Mouse (Mus musculus) retina, embryonic 14.5 days (tissue): Measurements from ENCODE around the gene Rasal3.

ENCODE experiments used
- DNase-seq: peaks from one replicate; pipeline ENCODE4 v3.0.0-alpha.2; 2015; ENCODE audit warnings: low spot score

Rasal3 gene

DNA sequence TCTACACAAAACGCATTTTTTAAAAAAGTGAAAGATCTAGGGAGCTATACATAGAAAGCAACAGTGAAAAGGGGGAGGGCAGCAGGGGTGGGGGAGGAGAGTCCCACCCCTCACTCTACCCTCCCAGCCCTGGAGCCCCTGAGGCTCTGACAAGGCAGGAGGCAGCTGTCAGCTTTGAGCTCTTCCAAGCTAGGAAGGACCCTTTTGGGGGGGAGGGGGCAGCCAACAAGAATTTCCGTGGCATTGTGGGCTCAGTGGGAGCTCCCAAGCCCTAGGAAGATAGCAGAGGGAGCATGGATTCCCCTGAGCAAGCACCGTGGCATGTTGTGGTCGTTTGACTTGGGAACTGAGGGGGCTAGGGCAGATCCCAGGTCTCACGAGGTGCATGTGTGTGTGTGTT lies 49.2 kb downstream of the Rasal3 start:
- no peak for DNase-seq

GRCm38 (mm10) chr17:32353696-32354095 lies 49.7 kb downstream of the Rasal3 start:
- DNase-seq = no peak

DNA sequence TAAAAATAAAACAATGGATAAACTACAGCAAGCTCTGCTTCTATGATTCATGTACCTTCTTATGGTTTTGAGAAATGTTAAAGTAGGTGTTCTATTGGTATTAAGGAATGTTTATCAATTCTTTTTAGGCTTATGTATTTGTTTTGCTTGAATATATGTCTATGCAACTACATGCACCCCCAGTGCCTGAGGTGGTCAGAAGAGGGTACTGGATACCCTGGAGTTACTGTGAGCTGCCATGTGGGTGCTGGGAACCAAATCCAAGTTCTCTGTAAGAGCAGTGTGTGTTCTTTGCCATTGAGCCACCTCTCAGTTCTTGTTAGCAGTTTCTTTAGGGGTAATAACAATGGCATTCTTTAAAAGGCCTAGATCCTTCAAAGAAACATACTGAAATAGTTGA lies 51.7 kb downstream of the Rasal3 start:
- DNase-seq = no peak

DNA sequence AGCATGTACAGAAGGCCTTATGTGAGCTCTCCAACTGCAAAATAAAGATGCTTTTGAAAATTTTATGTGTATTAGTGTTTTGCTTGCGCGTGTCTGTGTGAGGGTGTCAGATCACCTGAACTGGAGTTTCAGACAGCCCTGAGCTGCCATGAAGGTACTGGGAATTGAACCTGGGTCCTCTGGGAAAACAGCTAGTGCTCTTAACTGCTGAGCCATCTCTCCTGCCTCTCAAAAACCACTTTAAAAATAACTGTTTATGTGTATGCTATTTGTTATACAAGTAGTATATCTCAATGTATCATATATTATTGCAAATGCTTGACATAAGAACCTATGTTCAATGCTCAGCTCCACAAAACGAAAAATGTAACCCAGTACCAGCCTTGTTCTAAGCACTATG lies 52.1 kb downstream of the Rasal3 start:
- no peak for DNase-seq

DNA sequence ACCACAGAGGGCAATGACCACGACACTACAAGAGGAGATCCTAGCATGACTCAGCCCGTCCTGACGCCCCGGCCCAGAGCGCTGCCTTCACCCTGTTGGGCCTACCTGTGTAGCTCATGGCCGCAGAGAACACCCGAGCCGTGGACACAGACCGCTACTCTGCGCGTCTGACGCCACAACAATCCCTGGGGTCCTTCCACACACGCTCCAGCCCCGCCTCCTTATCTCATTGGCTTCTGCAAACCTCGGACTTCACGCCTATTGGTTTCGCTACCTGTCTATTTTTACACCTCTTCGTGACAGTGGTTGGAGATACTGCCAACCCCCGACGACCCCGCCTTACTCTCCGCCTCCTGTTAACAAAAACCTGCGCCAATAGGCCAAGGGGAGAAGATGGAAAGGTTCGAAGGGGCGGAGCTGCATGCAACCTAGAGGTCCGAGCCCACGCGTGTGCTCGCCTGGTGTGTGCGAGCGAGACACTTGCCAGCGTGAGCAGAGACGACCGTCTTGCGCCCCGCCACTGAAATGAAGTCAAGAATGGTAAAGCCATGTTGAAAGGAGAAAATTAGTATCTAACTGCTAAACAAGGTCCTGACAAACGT lies 52.9 kb downstream of the Rasal3 start, which contains the start of gene Akap8l:
Akap8l (minus strand) TSS at position 226 of the 602 bp plus-strand sequence.
- peak; percentile 99 for DNase-seq

GRCm38 (mm10) chr17:32349851-32350381 lies 53.5 kb downstream of the Rasal3 start:
- no peak for DNase-seq

DNA sequence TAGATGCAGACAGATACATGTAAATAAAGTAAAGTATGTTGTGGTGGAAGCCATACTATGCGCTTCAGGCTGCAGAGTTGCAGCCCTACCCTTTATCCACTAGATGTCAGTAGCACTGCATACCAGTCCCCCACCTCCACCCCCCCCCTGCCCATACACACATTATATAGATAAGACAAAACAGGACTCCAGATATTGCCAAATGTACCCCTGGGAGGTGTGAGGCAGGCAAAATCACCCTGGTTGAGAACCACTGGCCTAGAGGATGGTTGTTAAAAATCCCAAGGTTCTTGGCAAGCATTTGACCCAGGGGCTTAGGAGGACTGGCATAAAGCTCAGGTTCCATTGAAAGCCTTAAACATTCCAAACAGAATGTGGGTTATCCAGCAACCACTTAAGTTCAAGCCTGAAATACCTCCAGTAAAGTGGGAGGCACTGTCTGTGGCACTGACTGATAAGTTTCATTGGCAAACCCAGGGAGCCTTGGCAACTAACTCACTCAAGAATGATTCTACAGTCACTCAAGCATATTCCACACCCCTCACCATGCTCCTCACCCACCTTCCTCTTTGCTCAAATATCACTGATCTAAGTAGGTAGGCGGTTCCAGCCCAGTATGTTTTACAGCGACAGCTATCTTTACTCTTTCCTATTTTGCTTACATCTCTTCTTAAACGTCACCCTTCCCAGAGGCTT lies 54.2 kb downstream of the Rasal3 start:
- peak; percentile 77 for DNase-seq

DNA sequence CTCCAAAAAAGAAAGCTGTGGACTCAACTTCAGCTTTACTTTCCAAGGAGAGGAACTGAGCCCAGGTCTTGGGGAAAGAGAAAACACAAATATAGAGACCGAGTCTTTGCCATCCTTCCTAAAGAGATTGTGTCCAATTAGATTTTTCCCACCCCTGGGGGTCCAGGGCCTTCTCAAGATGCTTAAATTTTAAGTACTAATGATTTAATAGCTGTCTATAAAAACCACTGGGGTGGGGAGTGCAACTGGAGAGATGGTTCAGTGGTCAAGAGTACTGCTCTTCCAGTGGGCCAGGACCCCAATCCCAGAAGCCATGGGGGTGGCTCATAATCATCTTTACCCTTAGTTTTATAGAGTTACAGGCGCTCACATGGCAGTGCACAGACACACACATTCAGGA lies 55.0 kb downstream of the Rasal3 start:
- no peak for DNase-seq

DNA sequence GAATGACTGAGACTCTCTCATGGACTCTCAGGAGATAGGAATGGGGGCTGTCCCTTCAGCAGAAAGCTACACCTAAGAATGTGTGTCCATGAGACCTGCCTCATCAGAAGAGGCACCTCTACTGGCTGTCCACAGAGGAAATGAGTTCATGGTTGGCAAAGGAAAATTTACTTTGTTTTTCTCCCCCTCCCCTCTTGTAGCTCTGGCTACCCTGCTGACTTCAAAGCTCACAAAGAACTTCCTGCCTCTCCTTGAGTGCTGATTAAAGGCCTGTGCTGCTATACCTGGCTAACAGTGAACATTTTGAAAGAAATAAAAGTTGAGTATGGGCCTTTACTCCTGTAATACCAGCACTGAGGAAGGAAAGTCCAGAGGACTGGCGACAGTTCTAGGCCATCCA lies 62.3 kb downstream of the Rasal3 start:
- no peak for DNase-seq
